Mouse (Mus musculus): Measurements from ENCODE around the gene Cfap44.

GRCm38 (mm10) chr16:44528955-44529354 is 134.4 kb downstream of the Cfap44 start:
- no peak for TF ChIP-seq CTCF (IDR thresholded peaks at IDR 0.05; ENCODE audit: extremely low read depth, insufficient read depth, insufficient read length, insufficient replicate concordance)
- TF ChIP-seq POLR2A (IDR thresholded peaks at IDR 0.05; ENCODE audit: low read depth, low read length), result no peak
